Mouse (Mus musculus): ENCODE results near the gene Dscam.

- TF ChIP-seq MYOD1 (IDR thresholded peaks at IDR 0.05; ENCODE audit: control insufficient read depth in 1 of 3, insufficient read length in 2 of 3, low read depth in 2 of 3) (no peak), MYOG (IDR thresholded peaks at IDR 0.05; ENCODE audit: control insufficient read depth in 1 of 3, insufficient read depth in 1 of 3, insufficient read length in 2 of 3, low read depth in 2 of 3) (no peak), POLR2A (IDR thresholded peaks at IDR 0.05; ENCODE audit: insufficient read length, low read depth) (no peak), TCF12 (IDR thresholded peaks at IDR 0.05; ENCODE audit: insufficient read depth, poor library complexity, severe bottlenecking) (no peak), SRF (IDR thresholded peaks at IDR 0.05; ENCODE audit: control insufficient read depth, insufficient read length, low read depth) (no peak), MAX (IDR thresholded peaks at IDR 0.05; ENCODE audit: low read depth) (no peak), USF1 (IDR thresholded peaks at IDR 0.05; ENCODE audit: low read depth) (no peak), TCF3 (IDR thresholded peaks at IDR 0.05; ENCODE audit: insufficient read length, low read depth) (no peak), REST (IDR thresholded peaks at IDR 0.05; ENCODE audit: insufficient read depth, insufficient read length) (no peak)
Measured at GRCm38 (mm10) chr16:96740073-96741055, 430.2 kb downstream of the Dscam start.

All from myocyte (in vitro differentiated cells).